Mouse (Mus musculus) spleen, postnatal 14 days (tissue): ENCODE results near the gene Ctcf.

Source experiments
- DNase-seq, 2 experiments: peaks; one replicate each; pipeline ENCODE4 v3.0.0; 2021 to 2022; ENCODE audit warnings: low spot score in 2 of 2

Ctcf gene

GRCm38 (mm10) chr8:105700966-105701824 is 64.8 kb downstream of the Ctcf start, which contains the start of the genes Acd and Pard6a:
Gene Acd (minus strand): TSS chr8:105701102.
Gene Pard6a (plus strand): TSS chr8:105701148.
- DNase-seq = peak; percentile 96

- no peak for DNase-seq
Measured at GRCm38 (mm10) chr8:105702001-105702401, 65.6 kb downstream of the Ctcf start.

GRCm38 (mm10) chr8:105702731-105703415 is 66.5 kb downstream of the Ctcf start:
- no peak for DNase-seq

GRCm38 (mm10) chr8:105704146-105704812 is 67.9 kb downstream of the Ctcf start:
- DNase-seq = no peak

GRCm38 (mm10) chr8:105704955-105705354 is 68.6 kb downstream of the Ctcf start:
- no peak for DNase-seq

- DNase-seq = no peak
Measured at GRCm38 (mm10) chr8:105706426-105706825, 70.1 kb downstream of the Ctcf start.

- peak; percentile 55 to 76 for DNase-seq
Measured at GRCm38 (mm10) chr8:105707498-105708403, 71.4 kb downstream of the Ctcf start, which contains the start of the genes 4933405L10Rik and Enkd1. Gene 4933405L10Rik (plus strand): TSS chr8:105707655. Gene Enkd1 (minus strand): TSS chr8:105708210.

GRCm38 (mm10) chr8:105708675-105709074 is 72.3 kb downstream of the Ctcf start:
- DNase-seq = no peak

- DNase-seq = no peak
Measured at GRCm38 (mm10) chr8:105709317-105709716, 72.9 kb downstream of the Ctcf start.

- DNase-seq = no peak
Measured at GRCm38 (mm10) chr8:105712286-105712685, 75.9 kb downstream of the Ctcf start.

GRCm38 (mm10) chr8:105714139-105714538 is 77.8 kb downstream of the Ctcf start:
- peak; percentile 80 to 88 for DNase-seq

- DNase-seq = no peak
Measured at GRCm38 (mm10) chr8:105715042-105715441, 78.7 kb downstream of the Ctcf start.

- DNase-seq = no peak
Measured at GRCm38 (mm10) chr8:105716302-105716945, 80.1 kb downstream of the Ctcf start.

GRCm38 (mm10) chr8:105719637-105720036 is 83.3 kb downstream of the Ctcf start:
- no peak for DNase-seq

- DNase-seq = no peak
Measured at GRCm38 (mm10) chr8:105722861-105723260, 86.5 kb downstream of the Ctcf start.

GRCm38 (mm10) chr8:105725726-105726125 is 89.4 kb downstream of the Ctcf start:
- no peak for DNase-seq

GRCm38 (mm10) chr8:105727397-105728124 is 91.2 kb downstream of the Ctcf start:
- no peak for DNase-seq

- DNase-seq = no peak
Measured at GRCm38 (mm10) chr8:105732186-105732585, 95.8 kb downstream of the Ctcf start.
